Mouse (Mus musculus) C2C12 (cell line): Measurements from ENCODE around the gene Srsf9. TPM values are rescaled to one million over a fixed set of nuclear protein-coding genes. Genes with fewer than 3 reads are reported as not detected.

Source experiments
- H3K27me3 ChIP-seq: one replicate; pipeline ENCODE4 v1.6.1; 2011; ENCODE audit not compliant: control insufficient read depth, insufficient read depth, insufficient read length
- H3K36me3 ChIP-seq: one replicate; pipeline ENCODE4 v1.6.1; 2011; ENCODE audit not compliant: control insufficient read depth, insufficient read depth
- H3K4me3 ChIP-seq: one replicate; pipeline ENCODE4 v1.5.1; 2011; ENCODE audit warnings: mild to moderate bottlenecking, control low read depth; ENCODE audit not compliant: poor library complexity, insufficient read depth, severe bottlenecking
- H3K79me2 ChIP-seq: one replicate; pipeline ENCODE4 v1.6.1; 2011; ENCODE audit not compliant: control insufficient read depth, insufficient read depth
- H3K79me3 ChIP-seq: one replicate; pipeline ENCODE4 v1.6.1; 2011; ENCODE audit warnings: low read depth, control low read depth
- H3ac ChIP-seq: one replicate; pipeline ENCODE3; 2011; ENCODE audit warnings: low read depth; ENCODE audit not compliant: control insufficient read depth, insufficient read length
- CEBPB ChIP-seq: IDR thresholded peaks from one replicate; pipeline ENCODE4 v1.6.1; 2011; ENCODE audit warnings: low read depth, mild to moderate bottlenecking, control low read depth, moderate library complexity
- CTCF ChIP-seq: IDR thresholded peaks from one replicate; pipeline ENCODE4 v1.5.1; 2011; ENCODE audit not compliant: control insufficient read depth, insufficient read depth, insufficient read length
- FOSL1 ChIP-seq: IDR thresholded peaks from one replicate; pipeline ENCODE4 v1.8.0; 2011; ENCODE audit warnings: mild to moderate bottlenecking, low read length; ENCODE audit not compliant: poor library complexity, insufficient read depth, severe bottlenecking
- MAX ChIP-seq: IDR thresholded peaks from one replicate; pipeline ENCODE4 v1.6.1; 2011; ENCODE audit warnings: mild to moderate bottlenecking, control low read depth
- MYOD1 ChIP-seq: IDR thresholded peaks from one replicate; pipeline ENCODE4 v1.6.1; 2011; ENCODE audit warnings: low read depth; ENCODE audit not compliant: control insufficient read depth, insufficient read length
- MYOG ChIP-seq: IDR thresholded peaks from one replicate; pipeline ENCODE4 v1.6.1; 2011; ENCODE audit not compliant: control insufficient read depth, insufficient read length; ENCODE audit errors: extremely low read depth
- USF1 ChIP-seq: IDR thresholded peaks from one replicate; pipeline ENCODE4 v1.6.1; 2011; ENCODE audit warnings: low read depth, mild to moderate bottlenecking, control low read depth, moderate library complexity
- polyA plus RNA-seq: library from polyadenylated mRNA; unstranded; fragments of >200 nt; fragmentation: generic; extraction: Trizol; gene quantifications from one replicate; pipeline ENCODE4 v1.2.1, GENCODE M21; 2012; ENCODE audit warnings: missing spikeins

Srsf9 gene
- polyA plus RNA-seq, 1 experiment = 113 TPM

GRCm38 (mm10) chr5:115340007-115340406, 13.0 kb downstream of the Srsf9 start:
- H3K27me3 ChIP-seq = no peaks in the 10 kb centered on the region

GRCm38 (mm10) chr5:115340577-115341313, 13.8 kb downstream of the Srsf9 start, which contains the start of the genes Gatc and Triap1:
Gene Gatc, minus strand, starts transcription at chr5:115341178.
Gene Triap1, plus strand, starts transcription at chr5:115341225.
- Histone ChIP-seq H3K79me3 (peaks cover 30% of the 10 kb centered on the region), H3K4me3 (peak within 1 kb of the TSS; percentile 71), H3ac (peak within 1 kb of the TSS; percentile 91), H3K79me2 (peaks cover 72% of the 10 kb centered on the region), H3K27me3 (no peaks in the 10 kb centered on the region), H3K36me3 (peaks cover 40% of the 10 kb centered on the region)
- TF ChIP-seq USF1 (peak; percentile 3), MAX (peak; percentile 52), CTCF (no peak), CEBPB (no peak)

More at GRCm38 (mm10) chr5:115340007-115340406, 13.0 kb downstream of the Srsf9 start:
- peak overlapping the region; percentile 71 for H3K4me3 ChIP-seq
- peaks cover 65% of the 10 kb centered on the region for H3K79me2 ChIP-seq
- H3ac ChIP-seq = no peak overlapping the region
- peaks cover 39% of the 10 kb centered on the region for H3K36me3 ChIP-seq
- TF ChIP-seq MYOG (no peak), MYOD1 (no peak), FOSL1 (no peak), CTCF (no peak), MAX (no peak), CEBPB (no peak), USF1 (no peak)
- H3K79me3 ChIP-seq = peaks cover 23% of the 10 kb centered on the region

- H3K36me3 ChIP-seq = peaks cover 43% of the 10 kb centered on the region
- TF ChIP-seq CEBPB = no peak
- TF ChIP-seq MAX = no peak
- no peak for TF ChIP-seq CTCF
- TF ChIP-seq USF1 = no peak
- no peak for TF ChIP-seq FOSL1
Measured at GRCm38 (mm10) chr5:115341314-115342165, 14.6 kb downstream of the Srsf9 start.

GRCm38 (mm10) chr5:115347564-115347963, 20.6 kb downstream of the Srsf9 start:
- TF ChIP-seq CEBPB = no peak
- TF ChIP-seq CTCF = peak; percentile 67
- TF ChIP-seq MYOG = no peak
- TF ChIP-seq USF1 = no peak
- no peak for TF ChIP-seq MAX
- TF ChIP-seq MYOD1 = no peak
- TF ChIP-seq FOSL1 = no peak
- Histone ChIP-seq H3ac (peak overlapping the region; percentile 54), H3K79me3 (peaks cover 43% of the 10 kb centered on the region), H3K36me3 (peaks cover 48% of the 10 kb centered on the region), H3K27me3 (no peaks in the 10 kb centered on the region), H3K4me3 (peak overlapping the region; percentile 90), H3K79me2 (peaks cover 63% of the 10 kb centered on the region)

More at GRCm38 (mm10) chr5:115341314-115342165, 14.6 kb downstream of the Srsf9 start:
- Histone ChIP-seq H3K79me2 (peaks cover 80% of the 10 kb centered on the region), H3K4me3 (peak overlapping the region; percentile 71), H3K27me3 (no peaks in the 10 kb centered on the region), H3ac (peak overlapping the region; percentile 88), H3K79me3 (peaks cover 38% of the 10 kb centered on the region)

GRCm38 (mm10) chr5:115348546-115349224, 21.7 kb downstream of the Srsf9 start, which contains the start of gene Cox6a1:
Gene Cox6a1, minus strand, starts transcription at chr5:115348981.
- no peaks in the 10 kb centered on the region for H3K27me3 ChIP-seq
- TF ChIP-seq CEBPB (no peak), CTCF (no peak), MAX (no peak), MYOD1 (no peak), FOSL1 (no peak), USF1 (no peak), MYOG (no peak)

More at GRCm38 (mm10) chr5:115348546-115349224, 21.7 kb downstream of the Srsf9 start, which contains the start of gene Cox6a1:
- H3K79me2 ChIP-seq = peaks cover 52% of the 10 kb centered on the region
- H3K79me3 ChIP-seq = peaks cover 42% of the 10 kb centered on the region
- H3K36me3 ChIP-seq = peaks cover 37% of the 10 kb centered on the region
- H3ac ChIP-seq = peak within 1 kb of the TSS; percentile 58
- H3K4me3 ChIP-seq = peak within 1 kb of the TSS; percentile 90
